Mouse (Mus musculus): ENCODE measurements around the gene Clint1. TPM values are rescaled to one million over a fixed set of nuclear protein-coding genes. Genes with fewer than 3 reads are reported as not detected.
A peak's percentile ranks its signal among the peaks of the same experiment; 100 is the strongest.

Clint1 gene
- polyA plus RNA-seq, 1 experiment from 2014 or later = 104 TPM

DNA sequence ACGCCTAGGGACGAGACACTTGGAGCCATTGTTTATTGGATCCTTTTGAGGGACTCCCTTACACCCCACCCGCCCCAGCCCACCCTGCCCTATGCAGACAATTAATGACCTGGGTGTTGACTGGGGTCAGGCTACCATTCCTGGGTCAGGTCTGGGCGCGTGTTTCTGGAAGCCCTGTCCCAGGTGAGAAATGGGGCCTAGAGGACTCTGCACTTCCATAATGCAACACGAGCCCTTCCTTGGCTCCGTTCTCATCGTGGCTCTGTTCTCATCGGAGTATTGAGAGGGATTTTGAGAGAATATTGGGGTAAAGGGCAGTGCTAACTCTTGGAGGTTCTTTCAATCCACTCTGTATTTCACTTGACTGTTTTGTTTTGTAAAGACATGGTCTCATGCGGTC, 64.3 kb downstream of the Clint1 start:
- no peak overlapping the region for H3K4me3 ChIP-seq (ENCODE audit: low read length)
- no peaks in the 10 kb centered on the region for H3K27me3 ChIP-seq (ENCODE audit: insufficient read depth, low read length)
- 77% methylated on average over 10 of the region's 10 CpGs for WGBS
- H3K36me3 ChIP-seq (ENCODE audit: insufficient read depth, low read length) = peaks cover 10% of the 10 kb centered on the region; the same call in 1 of the 2 replicates
- H3K4me2 ChIP-seq (replicated peaks; ENCODE audit: low read depth, low read length) = no peak overlapping the region
- no peak overlapping the region for H3K27ac ChIP-seq (ENCODE audit: low read length)
- H3K9ac ChIP-seq (replicated peaks; ENCODE audit: low read length) = no peak overlapping the region
- no peaks in the 10 kb centered on the region for H3K9me3 ChIP-seq (ENCODE audit: low read length)
- ATAC-seq (ENCODE audit: low FRiP score, low TSS enrichment) = no peak
- H3K4me1 ChIP-seq (ENCODE audit: insufficient read depth, low read length) = no peaks in the 10 kb centered on the region

DNA sequence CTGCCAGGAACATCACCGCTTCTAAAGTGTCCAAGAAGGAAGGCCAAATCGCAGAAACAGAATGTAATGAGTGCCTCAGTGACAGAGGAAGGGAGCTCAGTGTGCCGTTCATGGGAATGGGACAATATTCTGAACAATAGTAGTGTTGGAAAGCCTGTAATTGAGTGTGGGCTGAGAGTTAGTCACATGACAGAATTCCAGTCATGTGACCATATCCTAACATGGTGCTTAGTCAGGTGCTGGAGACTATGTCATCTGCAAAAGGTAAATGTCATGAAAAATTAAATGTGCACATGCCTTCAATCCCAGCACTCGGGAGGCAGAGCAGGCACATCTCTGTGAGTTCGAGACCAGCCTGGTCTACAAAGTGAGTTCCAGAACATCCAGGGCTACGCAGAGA, 66.2 kb downstream of the Clint1 start:
- Histone ChIP-seq H3K9ac (replicated peaks; ENCODE audit: low read length) (no peak overlapping the region), H3K4me1 (ENCODE audit: insufficient read depth, low read length) (peaks cover 5% of the 10 kb centered on the region; the same call in 1 of the 2 replicates), H3K4me2 (replicated peaks; ENCODE audit: low read depth, low read length) (no peak overlapping the region), H3K27ac (ENCODE audit: low read length) (no peak overlapping the region), H3K27me3 (ENCODE audit: insufficient read depth, low read length) (no peaks in the 10 kb centered on the region), H3K9me3 (ENCODE audit: low read length) (no peaks in the 10 kb centered on the region), H3K4me3 (ENCODE audit: low read length) (no peak overlapping the region), H3K36me3 (ENCODE audit: insufficient read depth, low read length) (no peaks in the 10 kb centered on the region)
- ATAC-seq (ENCODE audit: low FRiP score, low TSS enrichment) = no peak
- WGBS = 92% methylated on average over 6 of the region's 6 CpGs

DNA sequence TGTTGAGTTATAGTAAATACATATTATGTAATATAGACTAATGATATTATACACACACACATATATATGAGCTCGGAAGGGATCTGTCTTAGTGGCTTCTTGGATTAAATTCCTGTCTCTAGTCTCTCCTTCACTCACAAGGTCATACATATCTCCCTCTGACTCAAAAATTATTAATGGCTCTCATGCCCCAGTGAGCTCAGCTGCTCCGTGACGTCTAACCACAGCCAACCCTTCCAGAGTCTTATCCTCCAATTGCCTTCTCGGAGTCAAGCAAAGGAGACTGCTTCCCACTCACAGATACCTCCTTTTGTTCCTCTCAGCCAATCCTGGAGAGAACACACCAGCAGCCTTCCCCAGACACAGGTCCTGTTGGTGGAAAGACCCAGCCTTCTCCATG, 67.0 kb downstream of the Clint1 start:
- WGBS = 72% methylated on average over 4 of the region's 4 CpGs
- ATAC-seq (ENCODE audit: low FRiP score, low TSS enrichment) = no peak
- peaks cover 5% of the 10 kb centered on the region; the same call in 1 of the 2 replicates for H3K4me1 ChIP-seq (ENCODE audit: insufficient read depth, low read length)
- H3K9me3 ChIP-seq (ENCODE audit: low read length) = no peaks in the 10 kb centered on the region
- H3K4me2 ChIP-seq (replicated peaks; ENCODE audit: low read depth, low read length) = no peak overlapping the region
- H3K27ac ChIP-seq (ENCODE audit: low read length) = no peak overlapping the region
- no peak overlapping the region for H3K9ac ChIP-seq (replicated peaks; ENCODE audit: low read length)
- no peaks in the 10 kb centered on the region for H3K27me3 ChIP-seq (ENCODE audit: insufficient read depth, low read length)
- H3K4me3 ChIP-seq (ENCODE audit: low read length) = no peak overlapping the region
- no peaks in the 10 kb centered on the region for H3K36me3 ChIP-seq (ENCODE audit: insufficient read depth, low read length)

DNA sequence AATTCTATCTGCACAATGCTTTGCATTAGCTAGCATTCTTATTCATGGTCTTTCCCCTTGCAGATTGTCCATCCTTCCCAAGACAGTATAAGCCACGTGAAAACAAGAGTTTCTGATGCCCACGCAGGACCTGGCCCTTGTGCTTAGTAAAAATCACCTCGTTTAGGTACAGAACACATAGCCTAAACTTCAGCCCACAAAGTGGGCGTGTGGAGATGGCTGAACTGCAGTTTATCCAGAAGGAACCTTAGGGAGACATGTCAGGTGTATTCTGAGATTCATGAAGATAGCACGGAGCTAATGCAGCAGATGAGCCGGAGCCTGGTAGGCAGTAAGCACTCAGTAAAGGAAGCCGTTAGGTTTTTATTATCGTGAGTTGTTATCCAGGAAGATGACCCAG, 69.2 kb downstream of the Clint1 start:
- peaks cover 5% of the 10 kb centered on the region; the same call in 1 of the 2 replicates for H3K4me1 ChIP-seq (ENCODE audit: insufficient read depth, low read length)
- WGBS = 56% methylated on average over 8 of the region's 8 CpGs
- H3K4me2 ChIP-seq (replicated peaks; ENCODE audit: low read depth, low read length) = peak overlapping the region; percentile 29
- H3K27me3 ChIP-seq (ENCODE audit: insufficient read depth, low read length) = no peaks in the 10 kb centered on the region
- H3K27ac ChIP-seq (ENCODE audit: low read length) = no peak overlapping the region
- ATAC-seq (ENCODE audit: low FRiP score, low TSS enrichment) = no peak
- no peak overlapping the region for H3K9ac ChIP-seq (replicated peaks; ENCODE audit: low read length)
- no peaks in the 10 kb centered on the region for H3K36me3 ChIP-seq (ENCODE audit: insufficient read depth, low read length)
- H3K9me3 ChIP-seq (ENCODE audit: low read length) = no peaks in the 10 kb centered on the region
- no peak overlapping the region for H3K4me3 ChIP-seq (ENCODE audit: low read length)

DNA sequence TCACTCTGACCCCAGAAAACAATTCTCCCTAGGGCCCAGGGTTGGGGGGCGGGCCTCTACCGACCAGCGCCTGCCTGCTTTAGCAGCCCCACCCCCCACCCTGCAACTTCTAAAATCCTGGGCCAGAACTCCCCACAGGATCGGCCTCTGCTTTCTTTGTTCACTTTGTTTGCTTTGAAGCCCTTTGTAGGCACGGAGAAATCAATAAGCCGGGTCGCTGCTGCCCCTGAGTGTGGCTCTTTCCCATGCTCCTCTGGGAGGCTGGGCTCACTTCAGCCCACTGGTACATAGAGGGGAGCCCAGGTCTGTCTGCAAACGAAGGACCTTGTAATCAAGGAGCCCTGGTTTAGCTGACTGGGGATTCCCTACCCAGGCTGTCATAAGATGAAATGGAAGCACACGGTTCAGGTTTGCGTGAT, 69.6 kb downstream of the Clint1 start:
- H3K36me3 ChIP-seq (ENCODE audit: insufficient read depth, low read length) = no peaks in the 10 kb centered on the region
- H3K27ac ChIP-seq (ENCODE audit: low read length) = no peak overlapping the region
- no peaks in the 10 kb centered on the region for H3K9me3 ChIP-seq (ENCODE audit: low read length)
- H3K4me3 ChIP-seq (ENCODE audit: low read length) = no peak overlapping the region
- ATAC-seq (ENCODE audit: low FRiP score, low TSS enrichment) = no peak
- 12% methylated on average over 10 of the region's 10 CpGs for WGBS
- no peaks in the 10 kb centered on the region for H3K27me3 ChIP-seq (ENCODE audit: insufficient read depth, low read length)
- peaks cover 5% of the 10 kb centered on the region; the same call in 1 of the 2 replicates for H3K4me1 ChIP-seq (ENCODE audit: insufficient read depth, low read length)
- peak overlapping the region; percentile 29 for H3K4me2 ChIP-seq (replicated peaks; ENCODE audit: low read depth, low read length)
- H3K9ac ChIP-seq (replicated peaks; ENCODE audit: low read length) = peak overlapping the region; percentile 52

DNA sequence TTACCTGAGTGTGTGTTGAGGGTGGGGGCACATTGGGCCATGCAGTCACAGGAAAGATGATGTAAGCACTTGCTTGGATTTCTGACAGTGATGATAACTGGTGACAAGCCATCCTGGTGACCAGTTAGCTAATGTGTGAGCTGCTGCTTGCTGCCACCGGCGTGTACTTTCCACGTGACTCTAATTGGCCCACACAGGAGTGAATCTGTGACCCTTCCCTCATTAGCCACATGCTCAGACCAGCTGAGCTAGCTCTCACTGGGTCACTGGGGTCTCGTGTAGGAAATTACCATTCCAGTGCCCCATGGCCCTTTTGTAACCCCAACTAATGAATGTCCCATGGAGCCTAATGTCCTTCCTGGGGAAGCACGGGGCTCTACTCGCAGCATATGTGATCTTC, 73.6 kb downstream of the Clint1 start:
- Histone ChIP-seq H3K36me3 (ENCODE audit: insufficient read depth, low read length) (0 out of 2 replicates have a peak, but pooled peaks cover 4% of the 10 kb centered on the region), H3K27ac (ENCODE audit: low read length) (no peak overlapping the region)

DNA sequence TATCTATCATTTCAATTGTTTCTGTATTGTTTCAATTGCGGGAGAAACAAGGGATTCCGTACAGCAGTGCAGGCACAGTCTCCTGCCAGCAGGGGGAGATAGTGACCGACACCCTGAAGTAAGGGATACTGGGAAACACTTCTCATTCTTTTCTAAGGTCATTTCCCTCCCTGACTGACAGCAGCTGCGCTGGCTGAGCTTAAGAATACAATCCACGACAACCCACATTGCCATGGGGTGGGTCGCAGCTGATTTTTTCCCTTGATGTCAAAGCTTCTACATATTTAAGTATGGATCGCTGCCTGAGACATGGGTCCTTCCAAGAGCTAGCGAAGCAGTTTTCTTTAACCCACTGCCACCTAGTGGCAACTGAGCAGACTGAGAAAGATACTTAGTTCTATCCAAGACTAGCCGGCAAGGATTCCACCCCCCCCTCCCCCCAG, 74.8 kb downstream of the Clint1 start:
- Histone ChIP-seq H3K4me3 (ENCODE audit: low read length) (peak overlapping the region; percentile 45), H3K27me3 (ENCODE audit: insufficient read depth, low read length) (no peaks in the 10 kb centered on the region), H3K9ac (replicated peaks; ENCODE audit: low read length) (peak overlapping the region; percentile 67), H3K27ac (ENCODE audit: low read length) (no peak overlapping the region), H3K4me1 (ENCODE audit: insufficient read depth, low read length) (0 out of 2 replicates have a peak, but pooled peaks cover under 1% of the 10 kb centered on the region), H3K36me3 (ENCODE audit: insufficient read depth, low read length) (0 out of 2 replicates have a peak, but pooled peaks cover 4% of the 10 kb centered on the region), H3K4me2 (replicated peaks; ENCODE audit: low read depth, low read length) (peak overlapping the region; percentile 61), H3K9me3 (ENCODE audit: low read length) (no peaks in the 10 kb centered on the region)
- peak; percentile 93 for ATAC-seq (ENCODE audit: low FRiP score, low TSS enrichment)
- under 1% methylated on average over 9 of the region's 9 CpGs for WGBS

More for the DNA sequence above, 73.6 kb downstream of the Clint1 start:
- Histone ChIP-seq H3K4me1 (ENCODE audit: insufficient read depth, low read length) (peaks cover 5% of the 10 kb centered on the region; the same call in 1 of the 2 replicates), H3K9ac (replicated peaks; ENCODE audit: low read length) (no peak overlapping the region), H3K27me3 (ENCODE audit: insufficient read depth, low read length) (no peaks in the 10 kb centered on the region), H3K4me3 (ENCODE audit: low read length) (no peak overlapping the region), H3K9me3 (ENCODE audit: low read length) (no peaks in the 10 kb centered on the region), H3K4me2 (replicated peaks; ENCODE audit: low read depth, low read length) (no peak overlapping the region)
- ATAC-seq (ENCODE audit: low FRiP score, low TSS enrichment) = no peak
- 51% methylated on average over 6 of the region's 6 CpGs for whole genome bisulfite sequencing

DNA sequence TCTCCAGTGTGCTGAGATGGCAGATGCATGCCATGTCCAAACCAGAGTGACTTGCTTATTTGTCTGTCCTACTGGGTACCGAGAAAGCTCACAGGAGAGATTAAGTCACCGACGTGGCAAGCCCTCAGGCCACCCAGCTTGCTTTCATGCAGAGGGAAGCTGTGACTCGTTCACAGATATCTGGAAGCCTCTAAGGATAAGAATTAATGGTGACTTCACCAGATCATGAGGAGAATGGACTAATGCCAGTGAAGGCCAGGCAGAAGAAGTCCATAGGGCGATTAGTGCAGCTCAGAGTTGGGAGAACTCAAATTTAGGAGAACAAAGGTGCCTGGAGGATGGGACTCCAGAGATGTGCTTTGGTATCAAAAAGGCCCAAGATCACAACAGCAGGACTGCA, 75.6 kb downstream of the Clint1 start:
- H3K27ac ChIP-seq (ENCODE audit: low read length) = no peak overlapping the region
- H3K9ac ChIP-seq (replicated peaks; ENCODE audit: low read length) = no peak overlapping the region
- 74% methylated on average over 5 of the region's 5 CpGs for WGBS
- H3K4me1 ChIP-seq (ENCODE audit: insufficient read depth, low read length) = no peaks in the 10 kb centered on the region
- H3K4me2 ChIP-seq (replicated peaks; ENCODE audit: low read depth, low read length) = no peak overlapping the region
- ATAC-seq (ENCODE audit: low FRiP score, low TSS enrichment) = no peak
- H3K27me3 ChIP-seq (ENCODE audit: insufficient read depth, low read length) = no peaks in the 10 kb centered on the region
- H3K36me3 ChIP-seq (ENCODE audit: insufficient read depth, low read length) = 0 out of 2 replicates have a peak, but pooled peaks cover 4% of the 10 kb centered on the region
- no peaks in the 10 kb centered on the region for H3K9me3 ChIP-seq (ENCODE audit: low read length)
- no peak overlapping the region for H3K4me3 ChIP-seq (ENCODE audit: low read length)

DNA sequence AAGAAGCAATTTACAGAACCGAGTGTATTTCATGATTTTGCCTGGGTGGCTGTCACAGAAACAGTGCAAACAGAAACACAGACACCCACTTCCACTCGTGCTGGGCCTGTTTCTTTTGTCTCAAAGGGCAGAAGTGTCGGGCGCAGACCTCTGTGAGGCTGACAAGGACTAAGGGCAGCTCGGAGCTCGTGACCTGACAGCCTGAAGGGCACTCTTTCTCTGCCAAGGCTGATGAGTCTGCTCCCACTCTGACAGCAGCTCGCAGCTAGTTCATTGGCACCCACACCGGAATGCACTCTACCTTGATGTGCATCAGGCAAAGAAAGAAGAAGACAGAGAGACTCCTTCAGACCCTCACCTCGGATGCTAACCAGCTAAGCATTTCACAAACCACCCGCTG, 77.7 kb downstream of the Clint1 start:
- peaks cover 8% of the 10 kb centered on the region for H3K36me3 ChIP-seq (ENCODE audit: insufficient read depth, low read length)
- no peaks in the 10 kb centered on the region for H3K9me3 ChIP-seq (ENCODE audit: low read length)
- H3K9ac ChIP-seq (replicated peaks; ENCODE audit: low read length) = no peak overlapping the region
- H3K4me3 ChIP-seq (ENCODE audit: low read length) = no peak overlapping the region
- no peak overlapping the region for H3K4me2 ChIP-seq (replicated peaks; ENCODE audit: low read depth, low read length)
- WGBS = 88% methylated on average over 10 of the region's 10 CpGs
- H3K27ac ChIP-seq (ENCODE audit: low read length) = no peak overlapping the region
- no peak for ATAC-seq (ENCODE audit: low FRiP score, low TSS enrichment)
- H3K4me1 ChIP-seq (ENCODE audit: insufficient read depth, low read length) = no peaks in the 10 kb centered on the region
- H3K27me3 ChIP-seq (ENCODE audit: insufficient read depth, low read length) = no peaks in the 10 kb centered on the region

DNA sequence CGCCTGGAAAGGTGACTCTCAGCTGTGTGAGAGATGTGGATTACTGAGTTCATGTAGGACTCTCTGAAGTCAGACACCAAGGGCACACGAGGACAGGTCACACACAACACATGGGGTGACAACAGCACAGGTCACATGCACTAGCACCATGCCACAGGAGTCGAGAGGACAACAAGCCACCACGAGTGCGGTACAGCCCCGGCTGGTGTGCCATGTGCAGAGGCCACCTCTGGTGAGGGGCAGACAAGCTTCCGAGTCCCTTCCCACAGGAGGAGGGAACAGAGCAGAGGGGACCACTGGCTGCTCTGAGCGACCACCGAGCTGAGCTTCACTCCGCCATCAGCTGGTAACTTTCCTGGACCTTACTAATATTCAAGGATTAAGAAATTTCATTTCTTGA, 80.9 kb downstream of the Clint1 start:
- no peaks in the 10 kb centered on the region for H3K27me3 ChIP-seq (ENCODE audit: insufficient read depth, low read length)
- peaks cover 29% of the 10 kb centered on the region for H3K36me3 ChIP-seq (ENCODE audit: insufficient read depth, low read length)

More for the DNA sequence above, 80.9 kb downstream of the Clint1 start:
- Histone ChIP-seq H3K4me3 (ENCODE audit: low read length) (no peak overlapping the region), H3K27ac (ENCODE audit: low read length) (no peak overlapping the region), H3K4me2 (replicated peaks; ENCODE audit: low read depth, low read length) (no peak overlapping the region), H3K9ac (replicated peaks; ENCODE audit: low read length) (no peak overlapping the region), H3K4me1 (ENCODE audit: insufficient read depth, low read length) (no peaks in the 10 kb centered on the region), H3K9me3 (ENCODE audit: low read length) (no peaks in the 10 kb centered on the region)
- no peak for ATAC-seq (ENCODE audit: low FRiP score, low TSS enrichment)
- WGBS = 93% methylated on average over 10 of the region's 10 CpGs

Data from kidney, embryonic 16.5 days (tissue).